Mouse (Mus musculus) embryonic fibroblast, embryonic 13.5 days (primary cell): Measurements from ENCODE around the gene Exoc4.

ENCODE experiments used
- CTCF ChIP-seq: IDR thresholded peaks from 2 replicates; pipeline ENCODE4 v1.5.1; 2011; ENCODE audit warnings: mild to moderate bottlenecking, control low read depth, low read length, moderate library complexity, borderline replicate concordance; ENCODE audit not compliant: insufficient read depth
- POLR2A ChIP-seq: IDR thresholded peaks from 2 replicates; pipeline ENCODE4 v1.6.1; 2011; ENCODE audit warnings: low read depth, mild to moderate bottlenecking, control low read depth, low read length, moderate library complexity

- no peak for TF ChIP-seq POLR2A
- TF ChIP-seq CTCF = no peak
Observed at GRCm38 (mm10) chr6:33226700-33227099, 22.2 kb upstream of the Exoc4 start.
